Mouse (Mus musculus): Measurements from ENCODE around the gene Pde6d.

Pde6d gene

DNA sequence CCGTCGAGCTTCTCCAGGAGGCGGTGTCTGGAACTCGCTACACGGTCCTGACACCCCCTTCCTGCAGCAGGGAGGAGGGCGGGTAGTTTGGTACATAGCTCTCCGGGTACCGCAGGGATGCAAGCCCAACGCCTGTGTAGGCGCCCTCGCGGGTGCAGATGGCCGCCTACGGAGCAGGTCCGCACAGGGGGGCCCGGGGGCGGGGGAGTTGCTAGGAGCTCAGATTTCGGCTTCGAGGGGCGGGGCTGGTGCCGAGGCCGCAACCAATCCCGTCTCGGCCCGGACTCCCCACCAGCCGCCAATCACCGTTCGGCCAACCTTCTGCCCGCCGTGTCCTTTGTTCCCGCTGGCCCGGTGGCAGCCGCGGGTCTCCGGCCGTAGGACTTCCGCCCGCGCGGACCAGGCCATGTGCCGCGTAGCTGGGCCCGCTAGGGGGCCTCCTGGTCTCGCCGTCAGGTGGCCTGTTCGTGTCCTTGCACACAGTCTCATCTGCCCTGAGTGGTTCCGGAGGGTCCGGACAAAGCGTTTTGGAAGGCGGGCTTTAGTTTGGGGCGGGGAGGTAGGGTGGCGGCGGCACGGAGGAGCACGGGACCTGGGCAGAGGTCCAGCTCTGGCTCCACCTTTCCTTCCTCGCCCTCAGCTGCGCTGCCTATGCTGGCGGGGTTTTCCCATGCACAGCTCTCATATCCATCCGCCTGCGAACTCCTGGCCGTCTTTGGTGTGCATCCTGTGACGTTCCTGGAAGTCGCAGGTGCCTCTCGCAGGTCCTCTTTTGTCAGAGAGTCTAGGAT, 78.3 kb downstream of the Pde6d start:
- DNase-seq (ENCODE audit: low spot score in 2 of 2) = peak; percentile 91 to 94

DNA sequence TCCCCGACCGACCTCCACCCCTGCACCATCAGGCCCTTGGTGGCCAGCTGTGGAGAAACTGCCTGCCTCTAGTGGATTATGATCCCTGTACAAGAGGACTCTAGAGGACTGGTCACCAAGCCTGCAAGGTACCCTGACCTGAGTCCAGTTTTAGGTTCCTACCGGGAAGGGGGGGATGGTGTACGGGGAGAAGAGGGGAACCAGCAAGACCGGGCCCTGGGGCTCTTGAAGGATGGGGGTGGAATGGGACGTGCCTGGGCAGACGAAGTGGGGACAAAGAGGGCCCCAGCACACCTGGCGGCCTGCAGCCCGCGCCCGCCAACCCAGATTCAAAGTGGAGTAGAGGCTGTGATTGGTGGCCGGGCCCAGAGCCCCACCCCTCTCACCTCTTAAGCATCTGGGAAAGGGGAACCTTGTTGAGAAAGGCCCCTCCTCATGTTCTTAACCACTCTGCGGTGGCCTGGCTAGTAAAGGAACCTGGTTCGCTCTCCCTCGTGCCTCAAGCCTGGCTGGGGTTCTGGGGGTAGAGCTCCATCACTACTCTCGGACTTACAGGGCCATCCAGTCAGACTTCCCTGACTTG, 79.2 kb downstream of the Pde6d start:
- DNase-seq (ENCODE audit: low spot score in 2 of 2) = no peak

GRCm38 (mm10) chr1:86502221-86503048, 80.0 kb downstream of the Pde6d start:
- no peak for DNase-seq (ENCODE audit: low spot score in 2 of 2)

DNA sequence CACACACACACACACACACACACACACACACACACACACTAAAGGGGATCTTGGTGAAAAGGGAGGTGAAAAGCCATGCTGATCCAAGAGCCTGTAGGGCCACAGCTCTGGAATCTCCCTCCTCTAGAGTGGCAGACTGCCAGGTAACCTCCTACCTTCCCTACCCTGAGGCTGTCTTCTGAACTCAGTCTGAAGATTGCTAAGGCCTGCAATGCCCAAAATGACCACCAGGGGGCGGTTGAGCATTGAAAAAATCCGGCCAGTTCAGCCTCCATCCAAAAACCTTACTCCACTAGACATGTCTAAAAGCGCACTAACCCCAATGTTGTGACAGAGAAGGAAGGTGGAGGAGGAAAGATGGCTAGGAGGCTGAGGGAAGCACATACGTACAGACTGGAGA, 80.9 kb downstream of the Pde6d start:
- peak; percentile 86 to 90 for DNase-seq (ENCODE audit: low spot score in 2 of 2)

DNA sequence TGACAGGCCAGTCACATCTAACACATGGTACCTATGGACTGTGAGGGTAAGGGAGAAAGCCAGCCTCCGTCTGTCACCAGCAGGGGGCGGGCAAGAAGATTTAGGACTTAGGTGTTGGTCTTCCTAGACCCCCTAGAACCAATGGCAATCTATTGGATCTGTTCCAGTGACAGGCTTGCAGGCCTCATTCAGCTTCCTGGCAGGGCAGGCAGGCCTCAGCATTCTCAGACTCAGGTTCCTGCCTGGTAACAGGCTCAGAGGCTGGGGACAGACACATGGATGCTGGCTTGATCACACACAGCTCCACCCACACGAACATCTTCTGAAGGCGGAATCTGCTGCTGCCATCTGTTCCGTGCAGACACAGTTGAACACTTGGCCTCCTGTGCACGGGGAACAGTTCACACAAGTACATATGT, 81.3 kb downstream of the Pde6d start:
- peak; percentile 85 to 86 for DNase-seq (ENCODE audit: low spot score in 2 of 2)

- no peak for DNase-seq (ENCODE audit: low spot score in 2 of 2)
Measured at GRCm38 (mm10) chr1:86500681-86501080, 81.7 kb downstream of the Pde6d start.

GRCm38 (mm10) chr1:86499903-86500302, 82.5 kb downstream of the Pde6d start:
- no peak for DNase-seq (ENCODE audit: low spot score in 2 of 2)

- no peak for DNase-seq (ENCODE audit: low spot score in 2 of 2)
Measured at GRCm38 (mm10) chr1:86498611-86499010, 83.8 kb downstream of the Pde6d start.

GRCm38 (mm10) chr1:86497986-86498385, 84.4 kb downstream of the Pde6d start:
- no peak for DNase-seq (ENCODE audit: low spot score in 2 of 2)

DNA sequence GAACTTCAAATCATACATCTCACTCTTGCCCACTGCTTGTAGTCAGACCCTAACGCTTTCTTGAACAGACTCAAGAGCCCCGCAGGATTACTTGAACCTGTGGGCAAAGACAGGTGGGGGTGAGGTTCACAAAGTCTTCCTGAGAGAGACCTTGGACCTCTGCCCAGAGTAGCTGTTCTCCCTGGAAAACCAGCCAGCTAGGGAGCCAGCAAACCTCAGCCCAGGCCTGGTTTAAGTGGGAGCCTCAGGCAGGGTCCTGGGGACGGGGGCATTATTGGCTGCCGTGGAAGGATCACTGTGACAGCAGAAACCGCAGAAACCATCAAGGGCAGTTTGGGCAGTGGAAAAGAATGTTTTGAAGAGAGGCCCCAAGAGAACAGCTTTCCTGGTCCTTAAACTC, 85.1 kb downstream of the Pde6d start:
- no peak for DNase-seq (ENCODE audit: low spot score in 2 of 2)

DNA sequence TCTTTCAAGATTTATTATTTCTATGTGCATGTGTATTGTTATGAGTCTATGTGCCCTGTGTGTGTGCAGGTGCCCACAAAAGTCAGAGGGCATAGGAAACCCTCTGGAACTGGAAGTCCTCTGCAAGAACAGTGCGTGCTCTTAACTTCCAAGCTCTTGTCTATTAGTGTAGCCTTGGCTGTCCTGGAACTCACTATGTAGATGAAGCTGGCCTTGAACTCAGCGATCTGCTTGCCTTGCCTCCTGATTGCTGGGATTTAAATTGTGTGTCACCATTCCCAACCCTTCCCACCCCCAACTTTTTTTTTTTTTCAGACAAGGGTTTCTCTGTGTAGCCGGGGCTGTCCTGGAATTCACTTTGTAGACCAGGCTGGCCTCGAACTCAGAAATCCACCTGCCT, 86.1 kb downstream of the Pde6d start:
- DNase-seq (ENCODE audit: low spot score in 2 of 2) = no peak

DNA sequence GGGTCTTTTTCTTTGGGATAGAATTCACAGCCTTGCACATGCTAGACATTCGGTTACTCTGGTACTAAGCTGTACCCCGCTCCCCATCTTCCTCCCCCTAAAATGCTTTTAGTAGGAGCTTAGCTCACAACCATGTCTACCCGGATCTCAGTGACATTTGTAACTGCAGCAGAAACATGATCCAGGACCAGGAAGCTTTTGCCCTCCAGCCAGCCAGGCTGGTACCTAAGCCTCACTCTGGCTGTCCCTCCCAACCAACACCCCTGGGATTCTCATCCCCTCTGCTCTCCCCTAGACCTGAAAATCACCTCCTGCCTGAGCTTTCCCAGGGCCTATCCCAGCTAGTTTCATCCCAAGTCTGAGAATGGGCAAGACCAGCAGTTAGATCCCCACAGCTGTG, 88.6 kb downstream of the Pde6d start:
- DNase-seq (ENCODE audit: low spot score in 2 of 2) = no peak
